Mouse (Mus musculus): ENCODE data around the gene Rhobtb1. TPM values are rescaled to one million over a fixed set of nuclear protein-coding genes. Genes with fewer than 3 reads are reported as not detected.

The Rhobtb1 gene
- polyA plus RNA-seq, 1 experiment = 22.4 TPM

- Histone ChIP-seq H3K36me3 (ENCODE audit: control insufficient read depth, insufficient read depth, low read length) (no peaks in the 10 kb centered on the region), H3K27me3 (ENCODE audit: control insufficient read depth, insufficient read depth, low read length) (no peaks in the 10 kb centered on the region), H3K4me1 (ENCODE audit: control insufficient read depth, insufficient read depth, low read length) (no peaks in the 10 kb centered on the region), H3K27ac (ENCODE audit: control insufficient read depth, insufficient read depth, low read depth, low read length) (no peak overlapping the region), H3K4me3 (ENCODE audit: control insufficient read depth, low read depth, low read length) (no peak overlapping the region)
- TF ChIP-seq POLR2A (IDR thresholded peaks at IDR 0.05; ENCODE audit: control insufficient read depth, low read depth, low read length) = no peak
These were observed 33.2 kb upstream of the Rhobtb1 start for GRCm38 (mm10) chr10:69117996-69118395.

- no peaks in the 10 kb centered on the region for H3K27me3 ChIP-seq (ENCODE audit: control insufficient read depth, insufficient read depth, low read length)
- TF ChIP-seq CTCF (IDR thresholded peaks at IDR 0.05; ENCODE audit: control insufficient read depth, insufficient read depth, insufficient replicate concordance, low read depth, low read length) = no peak
- no peak for TF ChIP-seq POLR2A (IDR thresholded peaks at IDR 0.05; ENCODE audit: control insufficient read depth, low read depth, low read length)
- no peak overlapping the region for H3K27ac ChIP-seq (ENCODE audit: control insufficient read depth, insufficient read depth, low read depth, low read length)
- H3K4me1 ChIP-seq (ENCODE audit: control insufficient read depth, insufficient read depth, low read length) = no peaks in the 10 kb centered on the region
- H3K36me3 ChIP-seq (ENCODE audit: control insufficient read depth, insufficient read depth, low read length) = no peaks in the 10 kb centered on the region
- H3K4me3 ChIP-seq (ENCODE audit: control insufficient read depth, low read depth, low read length) = no peak overlapping the region
These were observed 32.3 kb upstream of the Rhobtb1 start for GRCm38 (mm10) chr10:69118893-69119292.

- Histone ChIP-seq H3K36me3 (ENCODE audit: control insufficient read depth, insufficient read depth, low read length) (no peaks in the 10 kb centered on the region), H3K27ac (ENCODE audit: control insufficient read depth, insufficient read depth, low read depth, low read length) (no peak overlapping the region), H3K4me1 (ENCODE audit: control insufficient read depth, insufficient read depth, low read length) (no peaks in the 10 kb centered on the region), H3K27me3 (ENCODE audit: control insufficient read depth, insufficient read depth, low read length) (no peaks in the 10 kb centered on the region), H3K4me3 (ENCODE audit: control insufficient read depth, low read depth, low read length) (no peak overlapping the region)
- TF ChIP-seq POLR2A (IDR thresholded peaks at IDR 0.05; ENCODE audit: control insufficient read depth, low read depth, low read length) = no peak
These were observed 31.8 kb upstream of the Rhobtb1 start for GRCm38 (mm10) chr10:69119456-69119855.

GRCm38 (mm10) chr10:69126546-69126945 lies 24.7 kb upstream of the Rhobtb1 start:
- Histone ChIP-seq H3K4me1 (ENCODE audit: control insufficient read depth, insufficient read depth, low read length) (no peaks in the 10 kb centered on the region), H3K4me3 (ENCODE audit: control insufficient read depth, low read depth, low read length) (no peak overlapping the region)
- no peak for TF ChIP-seq POLR2A (IDR thresholded peaks at IDR 0.05; ENCODE audit: control insufficient read depth, low read depth, low read length)
- TF ChIP-seq CTCF (IDR thresholded peaks at IDR 0.05; ENCODE audit: control insufficient read depth, insufficient read depth, insufficient replicate concordance, low read depth, low read length) = no peak

GRCm38 (mm10) chr10:69128531-69128930 lies 22.7 kb upstream of the Rhobtb1 start:
- Histone ChIP-seq H3K27me3 (ENCODE audit: control insufficient read depth, insufficient read depth, low read length) (no peaks in the 10 kb centered on the region), H3K4me1 (ENCODE audit: control insufficient read depth, insufficient read depth, low read length) (no peaks in the 10 kb centered on the region), H3K4me3 (ENCODE audit: control insufficient read depth, low read depth, low read length) (no peak overlapping the region), H3K27ac (ENCODE audit: control insufficient read depth, insufficient read depth, low read depth, low read length) (no peak overlapping the region), H3K36me3 (ENCODE audit: control insufficient read depth, insufficient read depth, low read length) (no peaks in the 10 kb centered on the region)
- TF ChIP-seq POLR2A (IDR thresholded peaks at IDR 0.05; ENCODE audit: control insufficient read depth, low read depth, low read length) (no peak), CTCF (IDR thresholded peaks at IDR 0.05; ENCODE audit: control insufficient read depth, insufficient read depth, insufficient replicate concordance, low read depth, low read length) (no peak)

More at GRCm38 (mm10) chr10:69126546-69126945, 24.7 kb upstream of the Rhobtb1 start:
- H3K27me3 ChIP-seq (ENCODE audit: control insufficient read depth, insufficient read depth, low read length) = no peaks in the 10 kb centered on the region
- H3K36me3 ChIP-seq (ENCODE audit: control insufficient read depth, insufficient read depth, low read length) = no peaks in the 10 kb centered on the region
- H3K27ac ChIP-seq (ENCODE audit: control insufficient read depth, insufficient read depth, low read depth, low read length) = no peak overlapping the region

GRCm38 (mm10) chr10:69130613-69131012 lies 20.6 kb upstream of the Rhobtb1 start:
- Histone ChIP-seq H3K36me3 (ENCODE audit: control insufficient read depth, insufficient read depth, low read length) (no peaks in the 10 kb centered on the region), H3K27ac (ENCODE audit: control insufficient read depth, insufficient read depth, low read depth, low read length) (no peak overlapping the region), H3K4me3 (ENCODE audit: control insufficient read depth, low read depth, low read length) (no peak overlapping the region), H3K27me3 (ENCODE audit: control insufficient read depth, insufficient read depth, low read length) (no peaks in the 10 kb centered on the region), H3K4me1 (ENCODE audit: control insufficient read depth, insufficient read depth, low read length) (no peaks in the 10 kb centered on the region)
- no peak for TF ChIP-seq POLR2A (IDR thresholded peaks at IDR 0.05; ENCODE audit: control insufficient read depth, low read depth, low read length)
- TF ChIP-seq CTCF (IDR thresholded peaks at IDR 0.05; ENCODE audit: control insufficient read depth, insufficient read depth, insufficient replicate concordance, low read depth, low read length) = no peak

GRCm38 (mm10) chr10:69134356-69134755 lies 16.9 kb upstream of the Rhobtb1 start:
- Histone ChIP-seq H3K27me3 (ENCODE audit: control insufficient read depth, insufficient read depth, low read length) (no peaks in the 10 kb centered on the region), H3K4me1 (ENCODE audit: control insufficient read depth, insufficient read depth, low read length) (no peaks in the 10 kb centered on the region), H3K36me3 (ENCODE audit: control insufficient read depth, insufficient read depth, low read length) (no peaks in the 10 kb centered on the region), H3K4me3 (ENCODE audit: control insufficient read depth, low read depth, low read length) (no peak overlapping the region), H3K27ac (ENCODE audit: control insufficient read depth, insufficient read depth, low read depth, low read length) (no peak overlapping the region)
- TF ChIP-seq CTCF (IDR thresholded peaks at IDR 0.05; ENCODE audit: control insufficient read depth, insufficient read depth, insufficient replicate concordance, low read depth, low read length) = no peak
- TF ChIP-seq POLR2A (IDR thresholded peaks at IDR 0.05; ENCODE audit: control insufficient read depth, low read depth, low read length) = no peak

- TF ChIP-seq CTCF (IDR thresholded peaks at IDR 0.05; ENCODE audit: control insufficient read depth, insufficient read depth, insufficient replicate concordance, low read depth, low read length) (no peak), POLR2A (IDR thresholded peaks at IDR 0.05; ENCODE audit: control insufficient read depth, low read depth, low read length) (no peak)
- Histone ChIP-seq H3K27ac (ENCODE audit: control insufficient read depth, insufficient read depth, low read depth, low read length) (no peak overlapping the region), H3K36me3 (ENCODE audit: control insufficient read depth, insufficient read depth, low read length) (no peaks in the 10 kb centered on the region), H3K4me3 (ENCODE audit: control insufficient read depth, low read depth, low read length) (no peak overlapping the region), H3K4me1 (ENCODE audit: control insufficient read depth, insufficient read depth, low read length) (no peaks in the 10 kb centered on the region), H3K27me3 (ENCODE audit: control insufficient read depth, insufficient read depth, low read length) (no peaks in the 10 kb centered on the region)
These were observed 14.9 kb upstream of the Rhobtb1 start for GRCm38 (mm10) chr10:69136241-69136828.

Data from testis, adult 2 months (tissue).